Mouse (Mus musculus) embryonic facial prominence, embryonic 10.5 days (tissue): Measurements from ENCODE around the gene Itga1. TPM values are rescaled to one million over a fixed set of nuclear protein-coding genes. Genes with fewer than 3 reads are reported as not detected.

Experiments used
- DNase-seq: peaks from one replicate; pipeline ENCODE4 v3.0.0-alpha.2; 2017; ENCODE audit warnings: low spot score
- H3K27ac ChIP-seq: fragments of 300-500 bp; sonication (generic); replicated peaks from 2 replicates; pipeline ENCODE4 v1.5.1; 2016; ENCODE audit warnings: mild to moderate bottlenecking
- H3K27me3 ChIP-seq: fragments of 300-500 bp; sonication (generic); replicated peaks from 2 replicates; pipeline ENCODE4 v1.6.1; 2016; ENCODE audit warnings: low read depth, mild to moderate bottlenecking; ENCODE audit not compliant: poor library complexity, severe bottlenecking
- H3K36me3 ChIP-seq: fragments of 300-500 bp; sonication (generic); replicated peaks from 2 replicates; pipeline ENCODE4 v1.6.1; 2016; ENCODE audit warnings: mild to moderate bottlenecking, moderate library complexity
- H3K4me1 ChIP-seq: fragments of 300-500 bp; sonication (generic); 2 replicates; pipeline ENCODE4 v1.6.1; 2016
- H3K4me3 ChIP-seq: fragments of 300-500 bp; sonication (generic); 2 replicates; pipeline ENCODE4 v1.5.1; 2016; ENCODE audit warnings: mild to moderate bottlenecking, moderate library complexity
- H3K9me3 ChIP-seq: fragments of 300-500 bp; sonication (generic); 2 replicates; pipeline ENCODE4 v1.6.1; 2016; ENCODE audit warnings: mild to moderate bottlenecking
- WGBS: fragments of 180-500 bp; shearing (Covaris S2); methylation state at CpG from one replicate; pipeline ENCODE4 v1.1.7; 2016; 5-methylcytosine and 5-hydroxymethylcytosine counted together
- polyA plus RNA-seq: library from polyadenylated mRNA; unstranded; fragments of >200 nt; fragmentation: Nextera tagmentation; extraction: Ambion mirVana; gene quantifications from 2 replicates; pipeline ENCODE4 v1.2.1, GENCODE M21; 2016

The Itga1 gene
- polyA plus RNA-seq, 1 experiment from 2014 or later = 2.9 TPM

GRCm38 (mm10) chr13:114931775-114932294 is 169.9 kb downstream of the Itga1 start, which contains the start of gene Itga2:
Itga2 (minus strand) TSS chr13:114932100.
- peak within 1 kb of the TSS; percentile 21 for H3K27ac ChIP-seq
- H3K4me1 ChIP-seq = peaks cover 15% of the 10 kb centered on the region
- peak within 1 kb of the TSS; percentile 59 for H3K4me3 ChIP-seq
- no peaks in the 10 kb centered on the region for H3K36me3 ChIP-seq
- no peaks in the 10 kb centered on the region for H3K9me3 ChIP-seq
- peak; percentile 75 for DNase-seq
- peaks cover 40% of the 10 kb centered on the region for H3K27me3 ChIP-seq
- WGBS = 4% methylated on average over 28 of the region's 28 CpGs

- peaks cover 40% of the 10 kb centered on the region for H3K27me3 ChIP-seq
- 2% methylated on average over 10 of the region's 10 CpGs for WGBS
- peak overlapping the region; percentile 21; the same call in 1 of the 2 replicates for H3K27ac ChIP-seq
- H3K4me3 ChIP-seq = peak overlapping the region; percentile 59
- H3K9me3 ChIP-seq = no peaks in the 10 kb centered on the region
- DNase-seq = peak; percentile 41
- peaks cover 15% of the 10 kb centered on the region for H3K4me1 ChIP-seq
- H3K36me3 ChIP-seq = no peaks in the 10 kb centered on the region
Measured at GRCm38 (mm10) chr13:114930996-114931649, 170.6 kb downstream of the Itga1 start.

- 80% methylated on average over 1 of the region's 1 CpGs for WGBS
Measured at GRCm38 (mm10) chr13:114924785-114925184, 177.0 kb downstream of the Itga1 start.

GRCm38 (mm10) chr13:114923331-114923730 is 178.4 kb downstream of the Itga1 start:
- 0 out of 2 replicates have a peak, but pooled peaks cover 3% of the 10 kb centered on the region for H3K9me3 ChIP-seq
- no peaks in the 10 kb centered on the region for H3K27me3 ChIP-seq
- no peaks in the 10 kb centered on the region for H3K36me3 ChIP-seq
- no peak overlapping the region; the same call in 1 of the 2 replicates for H3K27ac ChIP-seq
- H3K4me3 ChIP-seq = no peak overlapping the region
- H3K4me1 ChIP-seq = peaks cover 15% of the 10 kb centered on the region
- WGBS = 57% methylated on average over 9 of the region's 9 CpGs
- DNase-seq = peak; percentile 39

More at GRCm38 (mm10) chr13:114924785-114925184, 177.0 kb downstream of the Itga1 start:
- peaks cover 15% of the 10 kb centered on the region for H3K4me1 ChIP-seq
- no peak overlapping the region for H3K4me3 ChIP-seq
- H3K9me3 ChIP-seq = 0 out of 2 replicates have a peak, but pooled peaks cover 1% of the 10 kb centered on the region
- no peak for DNase-seq
- 0 out of 2 replicates have a peak, but pooled peaks cover 5% of the 10 kb centered on the region for H3K27me3 ChIP-seq
- H3K27ac ChIP-seq = no peak overlapping the region
- H3K36me3 ChIP-seq = no peaks in the 10 kb centered on the region

GRCm38 (mm10) chr13:114915767-114916166 is 186.0 kb downstream of the Itga1 start:
- H3K4me3 ChIP-seq = no peak overlapping the region
- H3K9me3 ChIP-seq = 0 out of 2 replicates have a peak, but pooled peaks cover 3% of the 10 kb centered on the region
- H3K27me3 ChIP-seq = no peaks in the 10 kb centered on the region
- no peaks in the 10 kb centered on the region for H3K36me3 ChIP-seq
- no peaks in the 10 kb centered on the region for H3K4me1 ChIP-seq
- no peak for DNase-seq
- WGBS = 68% methylated on average over 5 of the region's 5 CpGs
- no peak overlapping the region for H3K27ac ChIP-seq

GRCm38 (mm10) chr13:114914963-114915362 is 186.8 kb downstream of the Itga1 start:
- Histone ChIP-seq H3K27me3 (no peaks in the 10 kb centered on the region), H3K36me3 (no peaks in the 10 kb centered on the region), H3K9me3 (0 out of 2 replicates have a peak, but pooled peaks cover 3% of the 10 kb centered on the region), H3K27ac (no peak overlapping the region), H3K4me1 (no peaks in the 10 kb centered on the region), H3K4me3 (no peak overlapping the region)
- no peak for DNase-seq
- 73% methylated on average over 4 of the region's 4 CpGs for WGBS

GRCm38 (mm10) chr13:114914559-114914958 is 187.2 kb downstream of the Itga1 start:
- no peak for DNase-seq
- no peaks in the 10 kb centered on the region for H3K9me3 ChIP-seq
- H3K4me1 ChIP-seq = no peaks in the 10 kb centered on the region
- no peak overlapping the region for H3K4me3 ChIP-seq
- no peaks in the 10 kb centered on the region for H3K36me3 ChIP-seq
- 87% methylated on average over 4 of the region's 4 CpGs for WGBS
- H3K27me3 ChIP-seq = no peaks in the 10 kb centered on the region
- no peak overlapping the region for H3K27ac ChIP-seq

- Histone ChIP-seq H3K27ac (no peak overlapping the region), H3K36me3 (no peaks in the 10 kb centered on the region), H3K4me3 (no peak overlapping the region), H3K4me1 (no peaks in the 10 kb centered on the region), H3K27me3 (no peaks in the 10 kb centered on the region), H3K9me3 (no peaks in the 10 kb centered on the region)
- WGBS = 84% methylated on average over 9 of the region's 9 CpGs
- no peak for DNase-seq
Measured at GRCm38 (mm10) chr13:114910629-114911028, 191.1 kb downstream of the Itga1 start.

GRCm38 (mm10) chr13:114909514-114909913 is 192.2 kb downstream of the Itga1 start:
- H3K9me3 ChIP-seq = no peaks in the 10 kb centered on the region
- no peak for DNase-seq
- no peak overlapping the region for H3K4me3 ChIP-seq
- H3K36me3 ChIP-seq = no peaks in the 10 kb centered on the region
- 92% methylated on average over 5 of the region's 5 CpGs for WGBS
- H3K4me1 ChIP-seq = no peaks in the 10 kb centered on the region
- no peaks in the 10 kb centered on the region for H3K27me3 ChIP-seq
- no peak overlapping the region for H3K27ac ChIP-seq

GRCm38 (mm10) chr13:114907876-114908275 is 193.9 kb downstream of the Itga1 start:
- no peaks in the 10 kb centered on the region for H3K4me1 ChIP-seq
- WGBS = 83% methylated on average over 4 of the region's 4 CpGs

More at GRCm38 (mm10) chr13:114907876-114908275, 193.9 kb downstream of the Itga1 start:
- H3K27ac ChIP-seq = no peak overlapping the region
- H3K27me3 ChIP-seq = no peaks in the 10 kb centered on the region
- H3K9me3 ChIP-seq = no peaks in the 10 kb centered on the region
- no peak for DNase-seq
- H3K36me3 ChIP-seq = no peaks in the 10 kb centered on the region
- no peak overlapping the region for H3K4me3 ChIP-seq

Other genes starting within 250 kb of the Itga1 start
- gene Itga2, start 169.9 kb downstream of the Itga1 start, polyA plus RNA-seq = 0.88 and 1.2 TPM in 2 replicates
- 5.6 and 6.0 TPM in 2 replicates for gene Pelo, start 11.8 kb downstream of the Itga1 start, polyA plus RNA-seq
- 2.1 and 2.7 TPM in 2 replicates for gene Gm49395, start within 50 bp of the Itga1 start, polyA plus RNA-seq